Mouse (Mus musculus) forebrain, postnatal 0 days (tissue): ENCODE results near the gene Bves. TPM values are rescaled to one million over a fixed set of nuclear protein-coding genes. Genes with fewer than 3 reads are reported as not detected.

Experiments
- ATAC-seq: fragments of 200-750 bp; cut with Nextera tagmentation; 2 replicates; pipeline ENCODE4 v1.8.0; 2017; ENCODE audit warnings: mild to moderate bottlenecking, moderate library complexity
- DNase-seq: peaks from one replicate; pipeline ENCODE4 v3.0.0-alpha.2; 2015
- H3K27ac ChIP-seq: fragments of 300-500 bp; sonication (generic); 2 replicates; pipeline ENCODE4 v1.5.1; 2014; ENCODE audit warnings: low read depth, mild to moderate bottlenecking, antibody characterized with exemption, low read length, moderate library complexity, mixed read lengths
- H3K27me3 ChIP-seq: fragments of 300-500 bp; sonication (generic); 2 replicates; pipeline ENCODE4 v1.6.1; 2014; ENCODE audit warnings: mild to moderate bottlenecking, low read length, mixed read lengths; ENCODE audit not compliant: insufficient read depth
- H3K36me3 ChIP-seq: fragments of 300-500 bp; sonication (generic); 2 replicates; pipeline ENCODE4 v1.6.1; 2014; ENCODE audit warnings: mild to moderate bottlenecking, moderate library complexity; ENCODE audit not compliant: insufficient read depth
- H3K4me1 ChIP-seq: fragments of 300-500 bp; sonication (generic); 2 replicates; pipeline ENCODE4 v1.6.1; 2014; ENCODE audit warnings: antibody characterized with exemption; ENCODE audit not compliant: insufficient read depth
- H3K4me2 ChIP-seq: fragments of 300-500 bp; sonication (generic); 2 replicates; pipeline ENCODE4 v1.6.1; 2014; ENCODE audit warnings: low read depth, mild to moderate bottlenecking, moderate library complexity
- H3K4me3 ChIP-seq: fragments of 300-500 bp; sonication (generic); 2 replicates; pipeline ENCODE4 v1.5.1; 2014; ENCODE audit warnings: low read depth, low read length, mixed read lengths
- H3K9ac ChIP-seq: fragments of 300-500 bp; sonication (generic); 2 replicates; pipeline ENCODE4 v1.6.1; 2014; ENCODE audit warnings: mild to moderate bottlenecking
- H3K9me3 ChIP-seq: fragments of 300-500 bp; sonication (generic); 2 replicates; pipeline ENCODE4 v1.6.1; 2016; ENCODE audit warnings: low read length
- CTCF ChIP-seq: sonication (generic); IDR thresholded peaks from 2 replicates; pipeline ENCODE4 v1.5.1; 2016; ENCODE audit warnings: antibody characterized with exemption, control low read depth, low read depth
- WGBS: fragments of 180-500 bp; shearing (Covaris S2); extraction: QIAGEN DNeasy Blood & Tissue Kit; methylation state at CpG from one replicate; pipeline ENCODE4 v1.1.7; 2014; 5-methylcytosine and 5-hydroxymethylcytosine counted together
- polyA plus RNA-seq: library from polyadenylated mRNA; unstranded; fragments of >200 nt; fragmentation: Nextera tagmentation; extraction: Ambion mirVana; gene quantifications from 2 replicates; pipeline ENCODE4 v1.2.1, GENCODE M21; 2015
- total RNA-seq: library from RNA; depleted of rRNA; stranded (reverse); fragments of >200 nt; gene quantifications from 2 replicates; pipeline ENCODE4 v1.2.3, GENCODE M21; 2014

The Bves gene
- total and polyA plus RNA-seq, 2 experiments from 2014 or later: 0.52 to 1.1 TPM

GRCm38 (mm10) chr10:45378269-45378668, 42.7 kb downstream of the Bves start:
- ATAC-seq (no peak), DNase-seq (no peak)
- no peaks in the 10 kb centered on the region for H3K36me3 ChIP-seq
- no peaks in the 10 kb centered on the region for H3K9me3 ChIP-seq
- no peak overlapping the region for H3K4me3 ChIP-seq
- no peak for TF ChIP-seq CTCF
- 92% methylated on average over 3 of the region's 3 CpGs for WGBS
- H3K4me1 ChIP-seq: no peaks in the 10 kb centered on the region
- H3K27ac ChIP-seq: no peak overlapping the region
- no peaks in the 10 kb centered on the region for H3K27me3 ChIP-seq
- no peak overlapping the region for H3K4me2 ChIP-seq
- H3K9ac ChIP-seq: no peak overlapping the region

- Histone ChIP-seq H3K9ac (no peak overlapping the region), H3K4me2 (no peak overlapping the region), H3K27ac (no peak overlapping the region), H3K36me3 (no peaks in the 10 kb centered on the region), H3K4me1 (no peaks in the 10 kb centered on the region), H3K4me3 (no peak overlapping the region), H3K9me3 (no peaks in the 10 kb centered on the region), H3K27me3 (no peaks in the 10 kb centered on the region)
- ATAC-seq (peak; percentile 72; the same call in 1 of the 2 replicates), DNase-seq (peak; percentile 52)
- TF ChIP-seq CTCF: peak; percentile 62
These were observed 46.5 kb downstream of the Bves start for GRCm38 (mm10) chr10:45381937-45382636.

GRCm38 (mm10) chr10:45382637-45382958, 47.0 kb downstream of the Bves start:
- Histone ChIP-seq H3K4me2 (no peak overlapping the region), H3K36me3 (no peaks in the 10 kb centered on the region), H3K4me3 (no peak overlapping the region), H3K9ac (no peak overlapping the region), H3K4me1 (no peaks in the 10 kb centered on the region), H3K9me3 (no peaks in the 10 kb centered on the region), H3K27ac (no peak overlapping the region), H3K27me3 (no peaks in the 10 kb centered on the region)
- DNase-seq (no peak), ATAC-seq (no peak)
- TF ChIP-seq CTCF: no peak
- WGBS: 54% methylated on average over 3 of the region's 3 CpGs

- H3K27ac ChIP-seq: no peak overlapping the region
- no peak for TF ChIP-seq CTCF
- H3K4me3 ChIP-seq: no peak overlapping the region
- H3K4me1 ChIP-seq: no peaks in the 10 kb centered on the region
- H3K9ac ChIP-seq: no peak overlapping the region
- no peak overlapping the region for H3K4me2 ChIP-seq
- H3K9me3 ChIP-seq: no peaks in the 10 kb centered on the region
- no peaks in the 10 kb centered on the region for H3K36me3 ChIP-seq
- no peak for DNase-seq
- no peak for ATAC-seq
- WGBS: 75% methylated on average over 1 of the region's 1 CpGs
- H3K27me3 ChIP-seq: no peaks in the 10 kb centered on the region
These were observed 62.6 kb downstream of the Bves start for GRCm38 (mm10) chr10:45398211-45398610.

- H3K9ac ChIP-seq: no peak overlapping the region
- no peak overlapping the region for H3K4me2 ChIP-seq
- H3K4me1 ChIP-seq: no peaks in the 10 kb centered on the region
- H3K4me3 ChIP-seq: no peak overlapping the region
- no peaks in the 10 kb centered on the region for H3K27me3 ChIP-seq
- 85% methylated on average over 7 of the region's 7 CpGs for WGBS
- no peaks in the 10 kb centered on the region for H3K36me3 ChIP-seq
- no peak overlapping the region for H3K27ac ChIP-seq
- TF ChIP-seq CTCF: no peak
- DNase-seq: no peak
- ATAC-seq: no peak
- no peaks in the 10 kb centered on the region for H3K9me3 ChIP-seq
These were observed 64.2 kb downstream of the Bves start for GRCm38 (mm10) chr10:45399702-45400243.

GRCm38 (mm10) chr10:45410624-45411341, 75.2 kb downstream of the Bves start:
- ATAC-seq: no peak
- 12% methylated on average over 10 of the region's 10 CpGs for whole genome bisulfite sequencing
- H3K27me3 ChIP-seq: no peaks in the 10 kb centered on the region
- H3K4me2 ChIP-seq: no peak overlapping the region
- no peak for TF ChIP-seq CTCF
- H3K9me3 ChIP-seq: no peaks in the 10 kb centered on the region
- H3K4me1 ChIP-seq: no peaks in the 10 kb centered on the region
- no peak overlapping the region for H3K9ac ChIP-seq
- no peak for DNase-seq
- no peak overlapping the region for H3K27ac ChIP-seq
- no peak overlapping the region for H3K4me3 ChIP-seq
- no peaks in the 10 kb centered on the region for H3K36me3 ChIP-seq

- Histone ChIP-seq H3K9me3 (no peaks in the 10 kb centered on the region), H3K36me3 (no peaks in the 10 kb centered on the region), H3K27ac (no peak overlapping the region), H3K4me3 (no peak overlapping the region), H3K27me3 (no peaks in the 10 kb centered on the region), H3K4me1 (no peaks in the 10 kb centered on the region), H3K4me2 (no peak overlapping the region), H3K9ac (no peak overlapping the region)
- no peak for ATAC-seq
- DNase-seq: no peak
- 33% methylated on average over 2 of the region's 2 CpGs for WGBS
- no peak for TF ChIP-seq CTCF
These were observed 76.2 kb downstream of the Bves start for GRCm38 (mm10) chr10:45411741-45412140.
